Mouse (Mus musculus) neural tube, embryonic 10.5 days (tissue): Measurements from ENCODE around the gene Ablim2.

Source experiments
- DNase-seq: peaks from one replicate; pipeline ENCODE4 v3.0.0-alpha.2; 2017; ENCODE audit warnings: low spot score; ENCODE audit errors: extremely low spot score

The Ablim2 gene

GRCm38 (mm10) chr5:35882391-35882790, 124.7 kb downstream of the Ablim2 start:
- no peak for DNase-seq

DNA sequence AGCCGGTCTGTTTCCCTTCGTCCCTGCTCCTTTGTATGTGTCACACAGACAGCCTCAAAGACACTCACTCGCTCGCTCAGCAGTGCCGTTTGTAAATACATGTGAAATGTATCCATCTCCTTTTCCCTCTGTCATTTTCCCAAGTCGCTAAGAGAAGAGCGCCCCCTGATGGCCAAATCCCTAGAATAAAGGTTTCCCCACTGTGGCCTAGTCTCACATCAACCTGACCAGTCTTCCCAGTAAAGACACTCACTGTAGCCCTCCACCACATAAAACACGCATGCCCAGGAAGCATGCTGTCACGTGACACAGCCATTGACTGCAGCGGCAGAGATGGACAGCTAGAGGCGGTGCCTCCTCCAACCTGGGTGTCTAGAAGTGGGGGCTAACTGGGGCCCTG, 126.6 kb downstream of the Ablim2 start:
- peak; percentile 66 for DNase-seq

- DNase-seq = no peak
These were observed 127.0 kb downstream of the Ablim2 start for GRCm38 (mm10) chr5:35884689-35885088.

DNA sequence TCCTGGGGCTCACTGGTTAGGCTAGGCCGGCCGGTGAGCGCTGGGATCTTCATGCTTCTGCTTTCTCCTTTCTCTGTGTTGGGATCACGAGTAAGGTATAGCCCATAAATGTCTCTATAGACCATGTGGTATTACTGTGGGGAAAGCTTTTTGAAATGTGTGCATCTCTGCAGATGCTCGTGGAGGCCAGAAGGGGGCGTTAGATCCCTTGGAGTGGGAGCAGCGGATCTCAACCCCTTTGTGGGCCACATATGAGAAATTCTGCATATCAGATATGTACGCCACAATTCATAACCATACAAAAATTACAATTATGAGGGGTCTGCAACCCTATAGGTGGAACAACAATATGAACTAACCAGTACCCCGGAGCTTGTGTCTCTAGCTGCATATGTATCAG, 131.3 kb downstream of the Ablim2 start:
- DNase-seq = no peak

DNA sequence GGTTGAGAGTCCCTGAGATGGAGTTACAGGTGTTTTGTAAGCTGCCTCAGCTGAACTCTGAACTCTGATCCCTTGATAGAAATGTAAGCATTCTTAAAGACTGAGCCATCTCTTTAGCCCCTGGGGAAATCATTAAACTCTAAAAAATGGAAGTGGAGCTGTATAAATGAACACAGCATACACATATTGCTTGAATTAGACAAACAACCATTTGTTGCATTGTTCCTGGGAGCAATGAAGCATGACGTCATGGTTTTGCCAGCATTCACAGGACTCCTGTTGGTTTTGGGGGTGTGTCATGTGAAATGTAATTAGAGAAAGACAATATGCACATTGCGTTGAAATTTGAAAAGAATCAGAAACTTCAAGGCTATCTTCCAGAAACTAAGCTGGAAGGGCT, 132.0 kb downstream of the Ablim2 start:
- no peak for DNase-seq

DNA sequence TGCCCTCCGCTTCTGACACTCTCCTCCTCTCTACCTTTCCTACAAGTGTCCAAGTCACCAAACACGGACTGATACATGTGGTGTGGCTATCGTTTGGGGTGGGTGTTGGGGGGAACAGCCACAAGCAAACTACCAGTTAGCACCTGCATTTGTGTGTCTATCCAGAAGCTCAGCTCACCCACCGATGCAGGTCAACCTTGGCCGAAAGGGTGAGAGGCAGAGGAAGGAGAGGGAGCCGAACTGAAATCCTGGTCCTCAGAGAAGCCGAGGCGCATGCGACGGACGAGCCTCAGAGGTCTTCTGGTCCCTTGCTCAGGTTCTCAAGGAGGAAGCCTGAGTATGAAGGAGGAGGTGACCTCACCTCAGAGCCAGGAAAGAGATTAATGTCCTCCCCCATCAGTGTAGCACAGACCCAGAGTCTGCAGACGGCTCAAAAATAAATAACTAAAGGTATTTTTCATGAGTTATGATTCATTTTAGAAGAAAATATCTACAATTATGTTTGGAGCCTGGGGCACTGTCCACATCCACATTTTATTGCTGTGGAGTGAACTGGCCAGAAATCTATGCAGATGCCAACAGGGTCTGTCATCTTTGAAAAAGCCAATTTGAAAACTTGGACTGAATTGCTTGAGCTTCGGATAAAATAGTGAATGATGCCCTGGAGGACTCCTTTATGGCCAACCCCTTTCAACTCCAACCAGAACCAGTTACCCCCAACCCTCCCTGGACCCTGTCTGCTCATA, 133.5 kb downstream of the Ablim2 start:
- no peak for DNase-seq

GRCm38 (mm10) chr5:35892363-35892762, 134.7 kb downstream of the Ablim2 start:
- no peak for DNase-seq

DNA sequence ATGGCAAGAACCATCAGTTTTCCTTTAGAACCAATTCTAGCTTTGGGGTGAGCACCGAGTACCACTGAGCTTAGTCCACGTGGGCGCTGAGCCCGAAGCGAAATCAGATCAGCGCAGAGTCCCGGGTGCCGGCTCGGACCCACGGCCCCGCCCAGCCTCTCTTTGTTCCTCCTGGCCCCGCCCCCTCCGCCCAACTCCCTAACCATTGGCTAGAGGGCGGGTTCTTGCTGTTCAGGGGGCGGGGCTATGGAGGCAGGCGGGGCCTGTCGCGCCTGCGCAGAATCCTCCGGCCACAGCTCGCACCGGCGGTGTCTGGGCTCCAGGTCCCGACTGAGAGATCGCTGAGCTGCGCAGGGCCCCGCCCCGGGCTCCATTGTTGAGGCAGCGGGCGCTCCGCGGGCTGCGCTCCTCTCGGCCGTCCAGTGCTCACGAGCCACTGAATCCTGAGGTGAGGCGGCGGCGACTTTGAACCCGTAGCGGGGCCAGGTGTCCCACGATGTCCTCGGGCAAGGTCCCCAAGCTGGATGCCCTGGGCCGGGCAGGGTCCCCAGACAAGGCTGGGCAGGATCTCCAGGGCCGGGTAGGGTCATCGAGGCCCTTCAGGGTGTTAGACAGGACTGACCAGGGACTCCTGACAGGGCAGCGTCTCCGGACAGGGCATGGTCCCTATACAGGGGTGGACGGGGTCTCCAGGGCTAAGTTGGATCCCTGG, 135.6 kb downstream of the Ablim2 start, which contains the start of gene Afap1:
TSS of gene Afap1 (plus strand) at position 227 of the 712 bp plus-strand sequence.
- peak; percentile 99 for DNase-seq

- DNase-seq = peak; percentile 74
These were observed 136.2 kb downstream of the Ablim2 start for GRCm38 (mm10) chr5:35893805-35894260.

DNA sequence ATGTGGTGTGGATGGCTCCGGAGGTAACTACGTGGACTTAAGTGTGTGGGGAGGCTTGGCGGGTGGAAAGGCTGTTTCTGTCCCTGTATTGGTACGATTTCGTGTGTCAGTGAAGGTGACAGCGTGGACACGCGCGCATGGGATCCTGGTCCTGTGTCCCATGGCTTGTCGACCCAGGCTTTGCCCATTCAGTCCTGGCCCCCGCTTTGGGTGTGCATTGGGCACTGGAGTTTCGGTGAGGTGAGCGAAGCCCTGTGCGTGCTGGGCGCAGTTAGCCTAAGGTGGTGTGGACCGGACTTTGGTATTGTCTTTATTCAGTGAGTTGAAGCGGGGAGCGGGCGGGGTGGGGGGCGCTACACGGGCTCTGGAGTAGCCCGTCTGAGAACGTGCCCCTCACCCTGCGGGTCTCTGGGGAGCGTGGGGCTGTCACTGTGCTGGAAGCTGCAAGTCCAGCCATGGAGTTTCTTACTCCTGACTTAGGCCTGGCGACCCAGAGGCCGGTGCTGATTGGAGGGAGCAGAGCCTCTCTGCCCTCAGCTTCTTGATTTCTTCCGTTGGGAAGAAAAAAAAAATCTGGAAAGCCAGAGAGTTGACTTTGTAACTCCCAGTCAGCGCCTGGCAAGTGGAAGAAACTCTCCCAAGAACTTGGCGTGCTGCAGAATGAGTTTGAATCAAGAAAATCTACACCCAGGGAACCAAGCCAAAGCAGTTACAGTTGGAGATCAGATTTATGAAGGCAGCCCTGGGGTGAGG, 136.8 kb downstream of the Ablim2 start:
- no peak for DNase-seq

DNA sequence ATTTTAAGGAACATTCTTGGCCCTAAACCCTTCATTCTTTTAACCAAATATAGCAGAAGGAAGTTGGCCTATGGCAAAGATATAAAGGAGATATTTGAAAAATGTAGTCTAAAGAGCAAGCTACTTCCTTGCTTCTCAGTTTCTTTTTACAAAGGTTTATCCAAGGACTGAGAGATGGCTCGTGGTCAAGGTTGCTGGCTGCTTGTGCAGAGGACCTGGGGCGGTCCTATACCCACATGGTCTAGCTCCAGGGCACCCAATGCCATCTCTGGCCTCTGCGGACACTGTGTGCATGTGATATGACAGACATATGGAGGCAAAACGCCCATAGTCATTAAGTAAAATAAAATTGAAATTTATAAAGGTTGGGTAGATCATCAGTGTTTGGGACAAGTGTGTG, 138.2 kb downstream of the Ablim2 start:
- no peak for DNase-seq

DNA sequence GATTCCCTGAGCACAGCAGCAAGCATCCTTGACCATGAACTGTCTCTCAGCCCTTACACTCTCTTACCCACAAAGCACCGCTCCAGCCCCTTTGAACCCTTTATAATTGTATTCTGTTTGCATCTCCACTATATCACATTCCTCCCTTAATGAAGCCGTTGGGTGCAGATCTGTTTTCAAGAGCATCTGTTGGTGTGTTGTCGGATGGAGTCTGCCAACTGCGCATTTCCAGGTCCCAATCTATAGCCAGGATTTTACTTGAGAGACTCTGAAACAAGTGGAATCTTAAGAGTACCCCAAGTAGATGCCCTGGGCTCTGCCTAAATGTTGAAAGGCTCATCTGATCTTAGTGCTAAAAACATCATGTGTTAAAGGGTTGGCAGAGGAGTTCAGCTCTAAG, 138.9 kb downstream of the Ablim2 start:
- DNase-seq = no peak

DNA sequence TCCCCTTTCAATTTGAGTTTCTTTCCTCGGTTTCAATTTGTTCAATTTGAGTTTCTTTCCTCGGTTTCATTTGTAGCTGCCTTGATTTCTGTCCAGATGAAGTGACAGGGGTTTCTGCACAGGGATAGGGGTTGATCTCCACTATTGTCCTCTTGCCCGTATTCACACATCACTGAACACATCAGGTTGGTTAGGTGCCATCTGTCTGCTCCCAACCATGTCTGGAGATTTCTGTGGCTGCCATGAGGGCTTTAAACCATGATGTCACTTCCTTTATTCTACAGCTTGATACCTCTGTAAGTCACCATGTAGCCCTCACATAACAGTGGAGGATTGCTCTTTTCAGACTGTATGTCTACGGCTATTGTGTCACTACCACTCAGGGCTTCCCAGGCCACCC, 139.5 kb downstream of the Ablim2 start:
- no peak for DNase-seq

GRCm38 (mm10) chr5:35898114-35898513, 140.4 kb downstream of the Ablim2 start:
- no peak for DNase-seq

DNA sequence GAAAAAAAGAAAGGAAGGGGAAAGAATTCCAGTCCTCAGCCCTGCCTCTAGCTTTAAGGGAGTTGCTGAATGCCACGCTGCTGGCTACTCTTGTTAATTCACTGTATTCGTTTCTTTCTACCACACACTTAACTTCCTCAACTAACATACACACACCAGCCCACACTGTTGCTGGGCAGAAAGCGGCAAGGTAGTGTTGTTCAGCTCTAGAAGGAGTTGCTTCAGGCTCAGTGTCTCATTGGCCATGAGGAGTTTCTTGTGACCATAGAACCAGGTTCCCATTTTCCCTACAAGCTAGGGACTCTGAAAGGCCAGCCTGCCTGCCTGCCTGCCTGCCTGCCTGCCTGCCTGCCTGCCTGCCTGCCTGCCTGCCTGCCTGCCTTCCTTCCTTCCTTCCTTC, 141.3 kb downstream of the Ablim2 start:
- no peak for DNase-seq

DNA sequence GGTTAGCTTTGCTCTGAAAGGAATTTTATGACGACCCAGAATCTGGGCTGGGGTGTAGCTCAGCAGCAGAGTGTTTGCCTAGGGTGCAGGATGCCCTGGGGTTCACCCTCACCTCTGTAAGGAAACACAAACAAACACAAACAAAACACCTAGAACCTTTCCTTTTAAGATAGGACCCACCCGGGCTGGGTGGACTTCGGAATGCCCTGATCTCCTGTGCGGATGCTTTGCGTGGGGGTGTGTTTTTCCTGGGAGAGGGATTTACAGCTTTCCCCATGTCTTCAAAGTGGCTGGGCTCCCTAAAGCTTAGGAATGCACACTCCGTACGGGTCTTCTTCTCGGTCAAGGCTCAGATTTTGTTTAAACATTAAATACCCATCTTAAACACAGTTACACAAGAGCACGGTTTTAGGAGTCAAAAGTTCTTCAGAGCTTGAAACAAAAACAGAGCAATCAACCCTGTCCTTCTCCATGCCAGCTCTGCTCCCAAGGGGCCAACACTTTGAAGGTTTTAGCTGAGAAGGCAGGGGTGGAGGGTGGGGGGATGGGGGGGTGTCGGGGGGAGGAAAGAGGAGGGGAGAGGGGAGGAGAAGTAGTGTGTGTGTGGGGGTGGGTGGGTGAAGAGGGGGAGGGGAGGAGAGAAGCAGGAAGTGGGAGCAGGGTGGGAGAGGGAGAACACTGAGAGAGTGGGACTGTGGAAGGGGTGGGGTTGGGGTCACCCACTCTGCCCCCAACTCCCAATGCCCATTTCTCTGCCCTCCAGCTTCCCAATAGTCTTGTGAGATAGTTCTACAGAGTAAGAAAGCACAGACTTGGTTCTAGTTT, 142.9 kb downstream of the Ablim2 start:
- no peak for DNase-seq

- no peak for DNase-seq
These were observed 143.6 kb downstream of the Ablim2 start for GRCm38 (mm10) chr5:35901226-35901809.

GRCm38 (mm10) chr5:35903456-35903855, 145.8 kb downstream of the Ablim2 start:
- DNase-seq = no peak

DNA sequence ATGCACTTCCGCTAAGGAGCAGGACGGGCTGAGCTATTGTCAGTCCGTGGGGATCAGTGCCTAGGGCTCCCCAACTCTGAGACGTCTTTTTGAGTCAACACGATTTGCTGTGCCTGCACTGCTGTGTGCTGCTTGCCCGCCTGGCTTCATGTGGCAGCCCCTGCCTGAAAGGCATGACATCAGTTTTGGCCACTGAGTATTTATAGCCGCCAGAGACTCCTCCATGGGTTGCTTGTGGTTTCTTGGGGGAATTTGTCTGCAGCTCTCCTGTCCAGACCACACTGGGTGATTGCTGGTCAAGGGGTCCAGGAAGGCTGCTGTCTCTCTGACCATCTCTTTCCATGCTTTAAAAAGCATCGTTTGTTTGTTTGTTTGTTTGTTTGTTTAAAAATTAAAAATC, 147.6 kb downstream of the Ablim2 start:
- no peak for DNase-seq

DNA sequence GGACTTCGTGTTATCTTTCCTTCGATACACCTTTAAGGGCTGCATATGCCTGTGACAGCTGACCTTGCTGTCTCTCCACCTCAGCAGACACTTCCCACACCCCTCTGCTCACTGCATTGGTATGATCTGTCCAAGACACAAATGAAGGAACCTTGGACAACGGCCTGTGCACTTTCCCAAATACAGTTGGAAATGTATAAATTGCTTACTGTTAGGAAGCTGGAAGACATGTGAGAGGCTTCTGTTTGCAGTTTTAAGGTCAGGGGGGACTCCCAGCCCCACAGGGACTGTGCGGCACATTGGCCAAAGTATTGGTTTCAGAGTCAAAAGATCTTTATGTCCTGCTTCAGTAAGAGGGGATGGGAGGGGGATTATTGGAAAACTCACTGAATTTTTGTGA, 149.4 kb downstream of the Ablim2 start:
- DNase-seq = no peak
